Mouse (Mus musculus) mature B cell (primary cell): ENCODE results near the gene Rala.
"Not testable (repeated sequence)": the region's sequence is repeated elsewhere in the genome, so short reads cannot be mapped to it uniquely, and the experiment has no call there.

Experiments
- in situ Hi-C: fragments of 300-500 bp; cut with MboI; formaldehyde crosslinking; loops from 2 replicates; pipeline ENCODE4 v1.14.3; 2019

Gene Rala

GRCm38 (mm10) chr13:17944078-17944917 lies at the start of gene Rala:
TSS of gene Rala (minus strand) at chr13:17944239.
- in situ Hi-C loops: loop anchor here (5.0 kb wide), 1 partner anchor 48 kb away; the partner anchor contains the start of gene Yae1d1

DNA sequence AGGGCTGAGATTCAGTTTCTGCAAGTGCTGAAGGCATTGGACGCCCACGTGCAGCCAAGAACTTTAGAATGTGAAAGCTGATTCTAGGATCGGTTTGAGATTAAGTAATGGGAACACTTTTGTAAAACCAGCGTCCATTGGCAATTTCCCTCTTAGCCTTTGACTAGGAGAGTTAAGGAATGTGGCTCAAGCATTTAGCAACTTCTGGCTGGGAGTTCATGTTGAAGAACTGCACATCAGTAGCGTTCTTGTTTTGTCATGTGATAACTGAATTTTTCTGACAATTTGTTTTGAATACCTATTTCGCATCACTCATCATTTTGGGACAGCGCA lies 49.4 kb upstream of the Rala start:
- in situ Hi-C loops: loop anchor here (5.0 to 25.0 kb wide), 2 partner anchors 51 to 256 kb away; partner anchors contain the start of gene Rala

DNA sequence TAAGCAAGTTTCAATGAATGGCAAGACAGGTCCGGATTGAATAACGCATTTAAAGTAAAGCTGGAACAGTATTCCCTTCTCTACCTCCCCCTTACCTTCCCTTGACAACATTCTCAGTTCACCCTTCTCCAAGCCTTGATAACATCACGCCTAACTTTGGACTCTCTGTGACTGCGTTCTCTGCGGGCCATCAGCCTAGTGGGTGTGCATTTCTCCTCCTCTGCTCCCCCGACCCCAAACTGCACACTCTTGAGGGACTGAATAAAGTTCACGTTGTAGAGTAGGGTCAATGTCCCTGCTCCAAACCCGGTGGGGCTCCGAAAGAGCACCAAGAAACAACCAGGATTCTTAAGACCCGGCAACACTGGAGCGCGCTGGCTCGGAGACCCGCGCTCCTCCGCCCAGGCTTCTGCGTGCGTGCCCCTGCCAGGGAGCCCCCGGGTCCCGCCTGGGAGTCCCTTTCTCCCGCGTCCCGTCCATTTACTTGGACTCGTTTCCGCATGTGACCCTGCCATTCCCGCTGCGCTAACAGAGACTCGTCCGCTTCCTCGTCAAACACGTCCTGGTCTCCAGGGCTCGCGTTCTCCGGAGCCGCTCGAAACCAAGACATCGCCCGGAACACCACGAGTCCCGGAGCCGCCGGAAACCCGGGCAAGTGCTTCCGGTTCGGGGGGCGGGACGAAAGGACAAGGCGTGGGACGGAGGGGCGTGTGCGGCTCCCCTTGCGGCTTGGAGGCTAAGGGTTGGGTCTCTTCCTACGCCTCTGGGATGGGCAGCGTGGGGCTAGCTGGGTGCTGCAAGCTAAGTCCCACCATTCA lies 48.9 kb upstream of the Rala start, which contains the start of gene Yae1d1:
Yae1d1 (minus strand) TSS at position 653 of the 818 bp plus-strand sequence.
- in situ Hi-C loops: loop anchor here (5.0 to 25.0 kb wide), 2 partner anchors 51 to 256 kb away; partner anchors contain the start of gene Rala

DNA sequence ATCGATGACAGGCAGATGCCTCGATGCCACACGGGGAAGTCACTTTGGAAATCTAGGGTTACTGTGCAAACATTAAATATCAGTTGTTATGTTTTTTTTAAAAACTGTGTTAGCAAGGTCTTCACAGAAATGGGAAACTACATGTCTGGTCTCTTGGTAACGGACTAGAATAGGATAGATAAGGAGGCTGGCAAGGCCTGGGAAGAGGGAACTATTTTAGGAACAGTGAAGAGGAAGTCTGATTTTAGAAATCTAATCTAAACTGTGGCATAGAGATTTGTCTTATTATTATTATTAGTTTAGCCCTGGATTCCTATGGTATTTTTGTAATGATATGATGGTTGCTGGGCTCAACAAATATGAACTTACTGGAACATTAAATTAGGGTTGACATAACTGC lies 48.0 kb upstream of the Rala start:
- in situ Hi-C loops: loop anchor here (5.0 to 25.0 kb wide), 2 partner anchors 50 to 255 kb away; partner anchors contain the start of gene Rala

DNA sequence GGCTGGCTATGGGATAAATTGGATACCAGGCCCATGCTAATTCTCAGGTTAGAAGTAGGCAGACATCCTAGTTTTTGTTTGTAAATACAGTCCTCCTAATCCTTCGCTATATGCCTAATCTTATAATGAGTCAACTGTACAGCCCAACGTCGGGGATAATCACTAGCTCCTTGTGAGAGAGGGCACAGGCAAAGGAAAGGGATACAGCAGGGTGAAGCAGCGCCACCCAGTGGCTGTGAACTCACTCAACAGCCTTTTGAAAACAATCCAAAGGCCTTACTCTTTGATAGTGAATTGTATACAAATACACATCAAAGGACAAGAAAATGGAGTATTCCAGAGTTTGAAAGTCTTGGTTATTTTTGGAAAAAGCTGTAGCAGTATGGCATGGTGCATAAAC lies 39.2 kb upstream of the Rala start:
- in situ Hi-C loops: loop anchor here (25.0 kb wide), 1 partner anchor 246 kb away; no protein-coding TSS in a partner anchor

DNA sequence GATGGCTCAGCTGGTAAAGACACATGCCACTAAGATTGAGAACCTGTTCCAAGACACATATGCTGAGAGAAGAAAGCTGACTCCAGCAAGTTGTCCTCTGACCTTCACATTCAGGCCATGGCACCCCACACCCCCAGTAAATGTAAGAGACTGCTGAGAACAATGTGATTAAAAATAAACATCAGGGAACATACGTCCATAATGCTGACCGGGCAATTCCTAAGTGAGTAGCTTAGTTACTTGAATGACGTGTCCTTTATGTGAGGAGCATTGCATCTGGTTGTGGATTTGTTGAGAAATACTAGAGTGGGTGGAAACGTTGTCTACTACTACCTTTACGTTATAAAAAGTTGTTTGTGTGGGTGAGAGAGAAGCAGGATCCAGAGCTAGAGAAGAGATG lies 38.6 kb upstream of the Rala start:
- in situ Hi-C loops: loop anchor here (25.0 kb wide), 1 partner anchor 245 kb away; no protein-coding TSS in a partner anchor

GRCm38 (mm10) chr13:17976854-17977739 lies 33.1 kb upstream of the Rala start:
- in situ Hi-C loops: loop anchor here (25.0 kb wide), 1 partner anchor 240 kb away; no protein-coding TSS in a partner anchor

DNA sequence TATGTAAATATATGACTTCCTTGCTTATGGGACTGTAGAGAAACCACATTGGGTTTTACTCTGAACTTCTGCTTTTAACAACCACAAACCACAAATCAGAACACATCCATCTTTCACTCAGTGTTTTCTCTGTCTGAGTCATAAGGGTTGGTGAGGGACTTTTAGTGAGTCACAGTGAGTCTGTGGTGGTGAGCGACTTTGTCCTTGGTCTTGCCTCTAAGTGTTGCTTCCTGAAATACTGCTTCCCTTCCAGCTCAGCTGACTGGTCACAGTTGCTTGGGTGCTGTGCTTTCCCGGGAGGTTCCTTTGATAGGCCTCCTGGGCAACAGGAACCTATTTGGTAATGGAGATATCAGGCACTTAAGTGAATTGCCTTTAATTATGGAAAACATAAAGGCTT lies 31.9 kb upstream of the Rala start:
- in situ Hi-C loops: loop anchor here (25.0 kb wide), 1 partner anchor 239 kb away; no protein-coding TSS in a partner anchor

GRCm38 (mm10) chr13:17975457-17975856 lies 31.4 kb upstream of the Rala start:
- in situ Hi-C loops: loop anchor here (25.0 kb wide), 1 partner anchor 238 kb away; no protein-coding TSS in a partner anchor

DNA sequence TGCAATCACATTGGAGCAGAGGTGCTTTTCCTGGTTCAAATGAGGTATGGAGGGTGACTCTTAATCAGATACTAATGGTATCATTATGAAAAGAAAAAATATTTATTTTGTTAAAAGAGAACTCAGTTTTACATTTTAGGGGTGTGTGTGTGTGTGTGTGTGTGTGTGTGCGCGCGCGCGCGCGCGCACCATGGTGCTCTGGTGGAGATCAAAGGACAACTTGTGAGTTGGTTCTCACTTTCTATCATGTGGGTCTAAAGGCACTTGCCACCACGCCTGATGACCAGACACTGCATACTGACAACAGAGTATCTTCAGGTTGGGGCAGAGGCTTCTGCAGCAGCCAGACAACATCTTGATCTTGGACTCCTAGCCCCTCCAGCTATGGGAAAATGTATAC lies 30.7 kb upstream of the Rala start:
- in situ Hi-C loops: loop anchor here (25.0 kb wide), 1 partner anchor 237 kb away; no protein-coding TSS in a partner anchor

DNA sequence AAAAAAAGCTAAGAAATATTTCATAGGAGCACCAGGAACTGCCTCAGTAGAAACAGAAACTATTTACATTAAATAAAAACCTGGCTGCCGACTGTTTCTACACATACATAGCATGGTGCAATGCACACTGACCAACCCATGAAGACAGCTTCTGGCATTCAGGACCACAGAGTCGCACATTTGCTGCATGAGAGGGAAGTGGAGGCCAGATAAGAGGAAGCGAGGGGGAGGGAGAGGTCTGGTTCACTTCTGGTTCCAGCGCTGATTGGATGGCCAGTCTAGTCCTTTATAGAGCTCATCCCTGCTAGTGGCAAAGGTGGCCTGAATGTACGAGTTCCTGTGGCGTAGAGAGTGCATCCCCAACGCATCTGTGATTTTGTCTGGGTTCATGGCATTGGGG lies 16.6 kb upstream of the Rala start:
- in situ Hi-C loops: no loop called here

- in situ Hi-C loops: no loop called here
These were observed 10.2 kb upstream of the Rala start for GRCm38 (mm10) chr13:17954282-17954681.

DNA sequence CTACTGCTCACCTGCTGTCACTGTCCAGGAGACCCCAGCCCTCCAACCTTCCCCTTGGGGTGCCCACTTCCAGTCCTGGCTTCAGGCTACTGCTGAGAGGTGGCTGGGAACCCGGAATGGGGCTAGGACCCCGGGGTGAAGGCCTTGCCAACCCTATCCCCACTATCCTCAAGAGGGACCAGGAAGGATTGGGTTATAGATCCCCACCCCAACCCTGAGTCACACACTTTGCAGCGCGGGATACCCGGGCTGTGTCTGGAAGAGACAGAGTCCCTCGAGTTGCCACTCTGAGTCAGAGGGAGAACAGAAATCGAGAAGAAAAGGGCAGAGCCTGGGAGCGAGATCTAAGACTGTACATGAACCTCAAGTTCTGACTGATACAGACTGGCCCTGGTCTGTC lies 6.5 kb upstream of the Rala start:
- in situ Hi-C loops: not testable (repeated sequence)

GRCm38 (mm10) chr13:17949555-17949954 lies 5.5 kb upstream of the Rala start:
- in situ Hi-C loops: no loop called here

DNA sequence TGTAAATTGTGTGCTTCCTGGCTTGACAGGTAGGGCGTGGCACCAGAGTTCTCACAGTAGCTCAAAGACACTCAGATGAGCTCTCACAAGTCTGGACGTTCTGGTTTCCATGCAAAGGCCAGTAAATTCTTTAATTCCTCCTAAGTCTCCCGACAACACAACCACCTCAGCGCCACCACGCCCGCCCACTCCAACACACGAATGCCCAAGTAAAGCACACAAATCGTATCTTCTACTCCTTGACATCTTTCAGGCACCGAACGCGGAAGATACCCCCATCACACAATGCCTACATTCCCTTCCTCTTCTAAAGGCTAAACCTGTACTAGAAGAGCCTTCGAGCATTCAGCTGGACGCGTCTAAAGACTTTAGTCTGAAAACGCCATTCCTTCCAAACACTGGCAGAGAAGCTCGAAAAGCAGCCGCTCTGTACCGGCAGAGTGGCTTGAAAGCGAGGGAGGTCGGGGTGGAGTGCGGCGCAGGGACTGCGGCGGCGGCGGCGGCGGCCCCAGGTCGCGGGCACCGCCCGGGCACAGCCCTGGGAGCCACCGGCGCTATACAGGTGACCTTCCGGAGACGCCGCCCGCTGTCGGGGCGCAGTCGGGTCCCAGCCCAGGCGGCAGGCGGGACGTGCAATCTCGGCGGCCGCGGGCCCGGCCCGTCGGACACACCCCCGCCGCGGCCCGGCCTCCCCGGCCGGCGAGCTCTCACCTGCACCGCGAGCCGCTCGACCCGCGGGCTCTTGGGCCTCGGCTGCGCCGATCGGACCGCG lies 547 bp downstream of the Rala start:
- in situ Hi-C loops: loop anchor here (5.0 kb wide), 1 partner anchor 49 kb away; the partner anchor contains the start of gene Yae1d1

DNA sequence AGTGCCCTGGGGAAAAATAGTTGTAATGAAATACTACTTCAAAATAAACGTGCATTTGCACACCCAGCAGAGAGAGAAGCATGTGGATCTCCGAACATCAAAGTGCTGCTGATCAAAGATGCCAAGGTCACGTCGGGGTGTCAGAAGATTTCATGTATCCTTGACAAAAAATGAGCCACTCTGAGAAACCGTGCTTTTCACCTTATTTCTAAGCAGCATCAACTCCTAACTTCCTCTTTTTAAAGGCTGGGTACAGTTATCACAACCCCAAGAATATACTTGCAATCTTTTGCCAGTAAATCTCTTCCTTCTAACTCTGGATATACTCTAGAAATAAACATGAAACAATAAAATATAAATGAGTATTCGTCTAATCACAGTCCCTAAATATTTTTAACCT lies 1.7 kb downstream of the Rala start:
- in situ Hi-C loops: loop anchor here (5.0 kb wide), 1 partner anchor 50 kb away; the partner anchor contains the start of gene Yae1d1

GRCm38 (mm10) chr13:17907309-17907708 lies 36.7 kb downstream of the Rala start:
- in situ Hi-C loops: no loop called here

GRCm38 (mm10) chr13:17901474-17901873 lies 42.6 kb downstream of the Rala start:
- in situ Hi-C loops: no loop called here

DNA sequence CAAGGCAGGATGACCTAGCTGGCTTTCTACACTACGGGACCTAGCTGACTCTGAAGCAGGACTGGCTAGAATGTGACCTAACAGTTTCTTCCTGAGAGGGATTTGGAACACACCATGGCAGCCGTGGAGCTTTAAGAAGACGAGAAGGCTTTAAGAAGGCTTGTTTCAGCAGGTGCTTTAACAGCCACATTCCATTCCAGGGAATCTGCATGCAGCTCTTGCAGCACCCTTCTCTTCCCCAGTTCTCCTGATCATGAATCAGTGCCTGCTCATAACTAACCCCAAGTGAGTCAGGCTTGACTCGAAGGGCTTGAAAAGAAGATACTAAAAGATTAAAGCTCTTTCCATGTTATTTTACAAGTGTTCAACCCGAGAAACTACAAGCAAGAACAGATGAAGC lies 43.4 kb downstream of the Rala start:
- in situ Hi-C loops: no loop called here

DNA sequence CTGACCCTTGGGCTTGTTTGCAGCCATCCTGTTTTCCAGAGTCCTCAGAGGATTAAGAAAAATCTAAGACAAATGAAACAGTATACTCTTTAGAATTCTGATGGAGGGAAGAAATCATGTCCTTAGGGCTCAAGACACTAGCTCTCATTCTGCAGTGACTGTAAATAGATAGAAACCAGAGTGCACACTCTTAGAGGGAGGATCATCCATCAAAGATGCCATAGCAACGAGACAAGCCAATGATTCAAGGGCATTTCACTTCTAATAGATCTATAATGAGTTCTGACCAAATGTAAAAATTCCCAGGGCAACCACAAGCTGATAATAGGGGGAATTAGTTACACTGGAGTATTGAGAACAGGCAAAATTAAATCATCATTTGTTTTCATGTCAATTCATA lies 47.0 kb downstream of the Rala start:
- in situ Hi-C loops: no loop called here
